Comparison of ENCODE assay signal across 9 mouse cellular contexts in genomic region chr19:57103360-57103958, GRCm38 (mm10).
A peak's percentile ranks its signal among the peaks of the same experiment; 100 is the strongest.
DNase-seq lines count a peak whose midpoint lies in the region; ATAC-seq and TF ChIP-seq lines count a peak whose summit lies in the region.
"Had no signal": no experiment of that assay in that cellular context is flagged by ENCODE, and none has a peak within 500 bp of the region (broad histone marks: within the 10 kb centered on the region; RNA-seq: fewer than 3 reads in every experiment).

No protein-coding gene starts in this region.

- no peaks in the 10 kb centered on the region for H3K36me3 ChIP-seq in hindbrain, embryonic 10.5 days
- no peaks in the 10 kb centered on the region for H3K36me3 ChIP-seq in hindbrain, embryonic 14.5 days (replicated peaks; ENCODE audit: control insufficient read depth, insufficient read depth)
- H3K36me3 ChIP-seq in midbrain, embryonic 16.5 days (ENCODE audit: control insufficient read depth, insufficient read depth, low read length) = no peaks in the 10 kb centered on the region
- H3K36me3 ChIP-seq in midbrain, postnatal 0 days (ENCODE audit: insufficient read depth, low read length) = no peaks in the 10 kb centered on the region
- no peaks in the 10 kb centered on the region for H3K36me3 ChIP-seq in hindbrain, embryonic 16.5 days (ENCODE audit: control insufficient read depth, insufficient read depth, low read length)

- no peak overlapping the region for H3K4me3 ChIP-seq in hindbrain, embryonic 10.5 days
- H3K4me3 ChIP-seq in hindbrain, embryonic 14.5 days (replicated peaks; ENCODE audit: low read length) = no peak overlapping the region
- no peak overlapping the region for H3K4me3 ChIP-seq in midbrain, embryonic 16.5 days (ENCODE audit: low read depth, low read length)
- H3K4me3 ChIP-seq in midbrain, postnatal 0 days (ENCODE audit: low read depth, low read length) = no peak overlapping the region
- H3K4me3 ChIP-seq in hindbrain, embryonic 16.5 days (ENCODE audit: low read length) = no peak overlapping the region

- H3K4me2 ChIP-seq in hindbrain, embryonic 14.5 days (replicated peaks) = no peak overlapping the region
- H3K4me2 ChIP-seq in midbrain, embryonic 16.5 days (ENCODE audit: low read length) = no peak overlapping the region
- H3K4me2 ChIP-seq in midbrain, postnatal 0 days (ENCODE audit: low read depth, low read length, poor library complexity, severe bottlenecking) = no peak overlapping the region
- no peak overlapping the region for H3K4me2 ChIP-seq in hindbrain, embryonic 16.5 days (ENCODE audit: low read length)

- WGBS in hindbrain, embryonic 10.5 days = 74% methylated on average over 4 of the region's 4 CpGs
- WGBS in hindbrain, embryonic 14.5 days = 75% methylated on average over 4 of the region's 4 CpGs
- 72% methylated on average over 4 of the region's 4 CpGs for WGBS in midbrain, embryonic 16.5 days
- 75% methylated on average over 4 of the region's 4 CpGs for WGBS in midbrain, postnatal 0 days
- 75% methylated on average over 4 of the region's 4 CpGs for WGBS in hindbrain, embryonic 16.5 days

- ATAC-seq in hindbrain, embryonic 14.5 days (ENCODE audit: low FRiP score) = no peak
- no peak for ATAC-seq in midbrain, embryonic 16.5 days
- ATAC-seq in midbrain, postnatal 0 days (ENCODE audit: low FRiP score) = no peak
- no peak for ATAC-seq in hindbrain, embryonic 16.5 days

- peaks cover 36% of the 10 kb centered on the region for H3K4me1 ChIP-seq in hindbrain, embryonic 10.5 days (replicated peaks)
- H3K4me1 ChIP-seq in hindbrain, embryonic 14.5 days (replicated peaks; ENCODE audit: control insufficient read depth, insufficient read depth, low read length) = no peaks in the 10 kb centered on the region
- no peaks in the 10 kb centered on the region for H3K4me1 ChIP-seq in midbrain, embryonic 16.5 days (ENCODE audit: control insufficient read depth, insufficient read depth, low read length)
- no peaks in the 10 kb centered on the region for H3K4me1 ChIP-seq in midbrain, postnatal 0 days (ENCODE audit: insufficient read depth, low read length)
- H3K4me1 ChIP-seq in hindbrain, embryonic 16.5 days (ENCODE audit: control insufficient read depth, insufficient read depth, low read depth, low read length) = peaks cover 6% of the 10 kb centered on the region; the same call in 1 of the 2 replicates

- no peaks in the 10 kb centered on the region for H3K27me3 ChIP-seq in hindbrain, embryonic 10.5 days (ENCODE audit: insufficient read depth, poor library complexity, severe bottlenecking)
- H3K27me3 ChIP-seq in hindbrain, embryonic 14.5 days (ENCODE audit: control insufficient read depth, insufficient read depth, low read length) = no peaks in the 10 kb centered on the region
- H3K27me3 ChIP-seq in midbrain, embryonic 16.5 days (ENCODE audit: control insufficient read depth, insufficient read depth, low read depth, low read length) = no peaks in the 10 kb centered on the region
- no peaks in the 10 kb centered on the region for H3K27me3 ChIP-seq in midbrain, postnatal 0 days (ENCODE audit: insufficient read depth, low read length)
- H3K27me3 ChIP-seq in hindbrain, embryonic 16.5 days (replicated peaks; ENCODE audit: control insufficient read depth, insufficient read depth, low read length) = no peaks in the 10 kb centered on the region

- H3K9me3 ChIP-seq in hindbrain, embryonic 10.5 days = no peaks in the 10 kb centered on the region
- no peaks in the 10 kb centered on the region for H3K9me3 ChIP-seq in hindbrain, embryonic 14.5 days (ENCODE audit: control insufficient read depth, low read length)
- no peaks in the 10 kb centered on the region for H3K9me3 ChIP-seq in midbrain, embryonic 16.5 days (replicated peaks; ENCODE audit: control insufficient read depth, low read length, poor library complexity, severe bottlenecking)
- no peaks in the 10 kb centered on the region for H3K9me3 ChIP-seq in midbrain, postnatal 0 days (ENCODE audit: low read length)
- H3K9me3 ChIP-seq in hindbrain, embryonic 16.5 days (ENCODE audit: control insufficient read depth, low read length) = no peaks in the 10 kb centered on the region
- H3K9me3 ChIP-seq: megakaryocyte, embryonic 14.5 days had no signal

- H3K27ac ChIP-seq in hindbrain, embryonic 10.5 days = peak overlapping the region; percentile 20; the same call in 1 of the 2 replicates
- H3K27ac ChIP-seq in hindbrain, embryonic 14.5 days = no peak overlapping the region
- H3K27ac ChIP-seq in midbrain, embryonic 16.5 days (ENCODE audit: low read length) = peak overlapping the region; percentile 51
- no peak overlapping the region; the same call in 1 of the 2 replicates for H3K27ac ChIP-seq in midbrain, postnatal 0 days (ENCODE audit: low read depth, low read length)
- peak overlapping the region; percentile 27; the same call in 1 of the 2 replicates for H3K27ac ChIP-seq in hindbrain, embryonic 16.5 days (ENCODE audit: low read depth, low read length)

- TF ChIP-seq CTCF in midbrain, postnatal 0 days (IDR thresholded peaks at IDR 0.05) = no peak

- H3K9ac ChIP-seq in hindbrain, embryonic 14.5 days = no peak overlapping the region
- no peak overlapping the region for H3K9ac ChIP-seq in midbrain, embryonic 16.5 days (ENCODE audit: low read depth, low read length)
- no peak overlapping the region for H3K9ac ChIP-seq in midbrain, postnatal 0 days (replicated peaks; ENCODE audit: low read length, poor library complexity, severe bottlenecking)
- no peak overlapping the region for H3K9ac ChIP-seq in hindbrain, embryonic 16.5 days (ENCODE audit: low read depth, low read length)

- no peak for DNase-seq in hindbrain, embryonic 10.5 days (ENCODE audit: low spot score)
- no peak for DNase-seq in hindbrain, embryonic 14.5 days (ENCODE audit: low spot score)
- DNase-seq in midbrain, postnatal 0 days (ENCODE audit: low spot score) = no peak
- DNase-seq in urinary bladder, adult 2 months (ENCODE audit: low spot score) = no peak
- DNase-seq in frontal cortex, postnatal 25 days (ENCODE audit: low spot score in 2 of 2) = no peak
- DNase-seq: thymus, postnatal 25 days had no signal

Comparison
In these comparisons a context has a peak if more than half of its experiments do, and no peak if none do; other contexts are left out.
1. H3K27ac ChIP-seq: peak in hindbrain, embryonic 10.5 days (single experiment), midbrain, embryonic 16.5 days (single experiment) and hindbrain, embryonic 16.5 days (single experiment); none in hindbrain, embryonic 14.5 days (single experiment) and midbrain, postnatal 0 days (single experiment).